Mouse (Mus musculus) neural tube, embryonic 13.5 days (tissue): Measurements from ENCODE around the gene Il10rb. TPM values are rescaled to one million over a fixed set of nuclear protein-coding genes. Genes with fewer than 3 reads are reported as not detected.

Experiments used
- ATAC-seq: fragments of 200-750 bp; cut with Nextera tagmentation; 2 replicates; pipeline ENCODE4 v1.8.0; 2017; ENCODE audit warnings: low read depth, mild to moderate bottlenecking, moderate TSS enrichment, moderate library complexity
- H3K27ac ChIP-seq: fragments of 300-500 bp; sonication (generic); replicated peaks from 2 replicates; pipeline ENCODE4 v1.5.1; 2015; ENCODE audit warnings: moderate library complexity, mild to moderate bottlenecking, inconsistent platforms
- H3K27me3 ChIP-seq: fragments of 300-500 bp; sonication (generic); 2 replicates; pipeline ENCODE4 v1.6.1; 2015; ENCODE audit warnings: mild to moderate bottlenecking, inconsistent platforms
- H3K36me3 ChIP-seq: fragments of 300-500 bp; sonication (generic); 2 replicates; pipeline ENCODE4 v1.6.1; 2015; ENCODE audit warnings: mild to moderate bottlenecking, inconsistent platforms
- H3K4me1 ChIP-seq: fragments of 300-500 bp; sonication (generic); replicated peaks from 2 replicates; pipeline ENCODE4 v1.6.1; 2015; ENCODE audit warnings: inconsistent platforms
- H3K4me2 ChIP-seq: fragments of 300-500 bp; sonication (generic); 2 replicates; pipeline ENCODE4 v1.6.1; 2015; ENCODE audit warnings: inconsistent platforms, mild to moderate bottlenecking, moderate library complexity
- H3K4me3 ChIP-seq: fragments of 300-500 bp; sonication (generic); 2 replicates; pipeline ENCODE4 v1.5.1; 2015; ENCODE audit warnings: mild to moderate bottlenecking, inconsistent platforms
- H3K9ac ChIP-seq: fragments of 300-500 bp; sonication (generic); 2 replicates; pipeline ENCODE4 v1.6.1; 2015; ENCODE audit warnings: moderate library complexity, mild to moderate bottlenecking, inconsistent platforms
- H3K9me3 ChIP-seq: fragments of 300-500 bp; sonication (generic); 2 replicates; pipeline ENCODE4 v1.6.1; 2016; ENCODE audit warnings: inconsistent platforms
- WGBS: fragments of 180-500 bp; shearing (Covaris S2); methylation state at CpG from one replicate; pipeline ENCODE4 v1.1.7; 2015; 5-methylcytosine and 5-hydroxymethylcytosine counted together
- polyA plus RNA-seq: library from polyadenylated mRNA; unstranded; fragments of >200 nt; fragmentation: Nextera tagmentation; extraction: Ambion mirVana; gene quantifications from 2 replicates; pipeline ENCODE4 v1.2.1, GENCODE M21; 2015

Il10rb gene
- polyA plus RNA-seq, 1 experiment from 2014 or later: 11.8 TPM

DNA sequence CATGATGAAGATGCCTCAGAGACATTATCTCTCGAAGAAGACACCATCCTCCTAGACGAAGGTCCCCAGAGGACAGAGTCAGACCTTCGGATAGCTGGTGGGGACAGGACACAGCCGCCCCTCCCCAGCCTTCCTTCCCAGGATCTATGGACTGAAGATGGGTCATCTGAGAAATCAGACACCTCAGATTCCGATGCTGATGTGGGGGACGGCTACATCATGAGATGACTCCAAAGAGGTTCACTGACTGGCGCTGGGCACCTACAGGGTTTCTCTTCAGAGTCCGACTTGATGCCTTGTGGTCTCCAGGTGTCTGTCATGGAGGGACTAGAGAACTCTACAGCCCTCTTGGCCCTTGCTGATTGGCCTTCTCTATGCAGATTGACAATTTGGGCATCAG is 1.8 kb upstream of the Il10rb start:
- Histone ChIP-seq H3K4me1 (peaks cover 16% of the 10 kb centered on the region), H3K9me3 (no peaks in the 10 kb centered on the region), H3K36me3 (peaks cover 9% of the 10 kb centered on the region), H3K27ac (no peak overlapping the region), H3K9ac (no peak overlapping the region), H3K4me3 (no peak overlapping the region), H3K27me3 (0 out of 2 replicates have a peak, but pooled peaks cover 6% of the 10 kb centered on the region), H3K4me2 (no peak overlapping the region)
- WGBS: 91% methylated on average over 8 of the region's 8 CpGs
- ATAC-seq: no peak

DNA sequence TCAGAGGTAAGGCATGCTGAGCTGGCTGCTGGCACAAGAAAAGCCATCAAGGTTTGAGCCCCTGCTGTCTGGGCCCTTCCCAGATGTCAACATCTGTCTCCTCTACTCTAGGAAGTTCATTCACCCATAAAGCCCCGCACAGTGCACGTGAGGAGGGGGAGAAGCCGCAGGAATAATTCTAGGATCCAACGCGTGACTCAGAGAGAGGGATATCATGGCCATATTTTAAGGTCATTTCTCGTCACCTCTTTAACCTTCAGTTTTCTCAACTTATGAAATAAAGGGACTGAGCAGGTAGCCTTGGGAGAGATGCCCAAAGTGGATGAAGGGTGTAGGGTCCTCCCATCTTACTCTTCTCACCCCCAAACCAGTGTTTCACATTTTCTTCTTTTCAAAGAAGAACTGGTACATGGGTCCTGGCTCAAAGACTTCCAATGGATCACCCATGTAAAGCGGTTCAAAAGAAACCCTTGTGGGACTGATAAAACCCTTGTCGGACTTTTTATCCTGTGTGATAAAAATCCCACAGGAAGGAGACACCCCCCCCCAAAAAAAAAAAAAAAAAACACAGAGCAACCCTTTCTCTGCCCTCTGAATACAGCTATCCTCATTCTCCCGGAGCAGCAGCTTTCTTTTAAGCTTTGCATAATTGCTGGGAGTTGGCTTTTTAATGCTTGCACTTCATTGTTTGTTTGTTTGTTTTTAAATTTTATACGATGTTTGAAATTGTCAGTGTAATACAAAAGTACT is 961 bp upstream of the Il10rb start:
- ATAC-seq: no peak
- H3K36me3 ChIP-seq: peaks cover 9% of the 10 kb centered on the region
- H3K27me3 ChIP-seq: 0 out of 2 replicates have a peak, but pooled peaks cover 6% of the 10 kb centered on the region
- no peak overlapping the region for H3K9ac ChIP-seq
- 71% methylated on average over 10 of the region's 10 CpGs for WGBS
- no peak overlapping the region for H3K27ac ChIP-seq
- no peak overlapping the region for H3K4me3 ChIP-seq
- peaks cover 16% of the 10 kb centered on the region for H3K4me1 ChIP-seq
- no peaks in the 10 kb centered on the region for H3K9me3 ChIP-seq
- no peak overlapping the region for H3K4me2 ChIP-seq

DNA sequence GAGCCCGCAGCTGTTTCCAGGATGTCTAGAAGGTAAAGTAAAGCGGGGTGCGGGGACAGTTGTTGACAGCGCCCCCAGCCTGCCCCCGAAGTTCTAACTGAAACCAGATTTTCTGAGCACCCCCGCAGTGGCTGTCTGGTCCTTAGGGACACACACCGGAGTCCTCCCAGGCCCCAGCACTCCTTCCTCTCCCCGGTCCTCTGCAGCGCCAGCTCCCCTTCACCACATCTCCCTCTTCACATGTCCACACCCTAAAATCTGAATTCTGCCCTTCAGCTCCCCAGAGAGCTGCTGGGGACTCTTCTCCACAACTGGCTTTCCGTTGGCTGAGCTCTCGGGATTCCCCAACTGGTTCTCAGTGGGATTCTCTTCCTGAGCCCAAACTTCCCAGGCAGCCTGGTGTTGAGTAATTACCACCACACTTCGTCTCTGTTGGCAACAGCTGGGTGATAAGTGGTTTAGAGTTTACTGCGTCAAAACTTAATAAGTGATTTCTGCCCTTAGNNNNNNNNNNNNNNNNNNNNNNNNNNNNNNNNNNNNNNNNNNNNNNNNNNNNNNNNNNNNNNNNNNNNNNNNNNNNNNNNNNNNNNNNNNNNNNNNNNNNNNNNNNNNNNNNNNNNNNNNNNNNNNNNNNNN is 739 bp downstream of the Il10rb start:
- WGBS: under 1% methylated on average over 13 of the region's 13 CpGs
- peak; percentile 52; the same call in 1 of the 2 replicates for ATAC-seq

GRCm38 (mm10) chr16:91413102-91413844 is 7.3 kb downstream of the Il10rb start:
- no peaks in the 10 kb centered on the region for H3K4me1 ChIP-seq
- no peaks in the 10 kb centered on the region for H3K27me3 ChIP-seq
- no peak for ATAC-seq
- no peak overlapping the region for H3K27ac ChIP-seq
- no peaks in the 10 kb centered on the region for H3K9me3 ChIP-seq
- 0 out of 2 replicates have a peak, but pooled peaks cover 9% of the 10 kb centered on the region for H3K36me3 ChIP-seq
- no peak overlapping the region for H3K4me3 ChIP-seq
- no peak overlapping the region for H3K4me2 ChIP-seq
- H3K9ac ChIP-seq: no peak overlapping the region
- 52% methylated on average over 12 of the region's 12 CpGs for WGBS

More for the DNA sequence above, 739 bp downstream of the Il10rb start:
- Histone ChIP-seq H3K4me1 (peaks cover 16% of the 10 kb centered on the region), H3K9me3 (no peaks in the 10 kb centered on the region), H3K27me3 (0 out of 2 replicates have a peak, but pooled peaks cover 6% of the 10 kb centered on the region), H3K4me2 (peak overlapping the region; percentile 90), H3K27ac (no peak overlapping the region), H3K4me3 (peak overlapping the region; percentile 55), H3K36me3 (peaks cover 9% of the 10 kb centered on the region), H3K9ac (peak overlapping the region; percentile 77)

DNA sequence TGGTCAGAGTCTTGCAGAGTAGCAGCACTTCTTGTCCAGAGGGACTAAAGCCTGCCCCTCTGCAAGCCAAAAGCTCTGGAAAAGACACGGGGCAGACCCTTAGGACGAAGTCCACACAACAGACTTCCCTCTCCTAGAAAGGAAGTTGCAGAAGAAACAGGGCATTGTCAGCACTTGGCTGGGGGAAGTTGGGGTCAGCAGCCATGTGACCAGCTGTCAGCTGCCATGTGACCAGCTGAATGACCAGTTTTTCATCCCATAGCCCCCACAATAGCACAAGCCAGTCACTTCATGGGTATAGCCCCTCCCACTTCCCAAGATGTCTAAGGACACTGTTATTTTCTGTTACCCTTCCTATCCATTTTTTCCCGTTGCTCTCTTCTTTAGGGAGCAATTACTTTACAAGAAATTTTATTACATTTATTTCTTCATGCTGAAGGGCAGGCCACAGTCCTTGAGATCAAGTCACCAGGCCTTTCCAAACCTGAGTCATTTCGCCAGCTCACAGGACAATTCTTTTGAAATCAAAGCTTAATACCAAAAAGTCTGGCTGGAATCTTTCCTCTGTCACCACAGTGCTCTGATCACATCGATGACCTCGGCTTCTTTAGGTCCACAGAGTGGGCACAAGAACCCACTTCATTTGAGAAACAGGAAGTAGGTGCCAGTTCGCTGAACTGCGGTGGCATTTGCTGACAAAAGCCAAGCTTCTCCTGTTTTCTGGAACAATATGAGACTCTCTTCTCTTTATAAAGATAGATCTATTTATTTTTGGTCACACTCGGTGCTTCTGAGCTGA is 9.6 kb downstream of the Il10rb start:
- H3K4me2 ChIP-seq: no peak overlapping the region
- ATAC-seq: no peak
- WGBS: 87% methylated on average over 9 of the region's 9 CpGs
- H3K9me3 ChIP-seq: no peaks in the 10 kb centered on the region
- H3K36me3 ChIP-seq: 0 out of 2 replicates have a peak, but pooled peaks cover 9% of the 10 kb centered on the region
- H3K4me3 ChIP-seq: no peak overlapping the region
- no peak overlapping the region for H3K27ac ChIP-seq
- no peaks in the 10 kb centered on the region for H3K27me3 ChIP-seq
- no peak overlapping the region for H3K9ac ChIP-seq
- H3K4me1 ChIP-seq: no peaks in the 10 kb centered on the region

GRCm38 (mm10) chr16:91416357-91416756 is 10.4 kb downstream of the Il10rb start:
- Histone ChIP-seq H3K27me3 (no peaks in the 10 kb centered on the region), H3K9me3 (no peaks in the 10 kb centered on the region), H3K27ac (no peak overlapping the region), H3K36me3 (0 out of 2 replicates have a peak, but pooled peaks cover 9% of the 10 kb centered on the region), H3K4me1 (no peaks in the 10 kb centered on the region), H3K4me3 (no peak overlapping the region), H3K4me2 (no peak overlapping the region), H3K9ac (no peak overlapping the region)
- WGBS: 96% methylated on average over 6 of the region's 6 CpGs
- ATAC-seq: no peak

GRCm38 (mm10) chr16:91416938-91417337 is 11.0 kb downstream of the Il10rb start:
- Histone ChIP-seq H3K9me3 (no peaks in the 10 kb centered on the region), H3K4me1 (no peaks in the 10 kb centered on the region), H3K27ac (no peak overlapping the region), H3K4me2 (no peak overlapping the region), H3K4me3 (no peak overlapping the region), H3K9ac (no peak overlapping the region), H3K27me3 (no peaks in the 10 kb centered on the region), H3K36me3 (0 out of 2 replicates have a peak, but pooled peaks cover 9% of the 10 kb centered on the region)
- 81% methylated on average over 7 of the region's 7 CpGs for WGBS
- no peak for ATAC-seq

- WGBS: 78% methylated on average over 5 of the region's 5 CpGs
- Histone ChIP-seq H3K27ac (no peak overlapping the region), H3K36me3 (0 out of 2 replicates have a peak, but pooled peaks cover 9% of the 10 kb centered on the region), H3K4me1 (no peaks in the 10 kb centered on the region), H3K4me2 (no peak overlapping the region), H3K9me3 (no peaks in the 10 kb centered on the region), H3K27me3 (no peaks in the 10 kb centered on the region), H3K4me3 (no peak overlapping the region), H3K9ac (no peak overlapping the region)
- ATAC-seq: no peak
Observed at GRCm38 (mm10) chr16:91418531-91418930, 12.6 kb downstream of the Il10rb start.

DNA sequence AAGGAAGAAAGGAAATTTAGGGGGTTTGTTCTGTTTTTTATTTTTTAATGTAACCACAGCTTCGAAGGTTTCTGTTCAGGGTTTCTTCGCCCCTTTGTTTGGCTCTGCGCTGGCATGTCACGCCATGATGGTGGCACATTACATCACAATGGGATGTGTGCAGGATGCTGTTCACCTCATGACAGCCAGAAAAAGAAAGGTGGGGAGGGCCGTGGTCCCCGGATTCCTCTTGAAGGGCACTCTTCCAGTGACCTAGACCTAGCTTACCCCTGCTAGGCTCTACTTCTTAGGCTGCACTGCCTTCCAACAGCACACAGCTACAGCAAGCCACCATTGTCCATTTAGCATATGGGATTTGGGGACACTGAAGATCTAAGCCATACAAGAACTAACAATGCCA is 19.9 kb downstream of the Il10rb start:
- no peak for ATAC-seq

DNA sequence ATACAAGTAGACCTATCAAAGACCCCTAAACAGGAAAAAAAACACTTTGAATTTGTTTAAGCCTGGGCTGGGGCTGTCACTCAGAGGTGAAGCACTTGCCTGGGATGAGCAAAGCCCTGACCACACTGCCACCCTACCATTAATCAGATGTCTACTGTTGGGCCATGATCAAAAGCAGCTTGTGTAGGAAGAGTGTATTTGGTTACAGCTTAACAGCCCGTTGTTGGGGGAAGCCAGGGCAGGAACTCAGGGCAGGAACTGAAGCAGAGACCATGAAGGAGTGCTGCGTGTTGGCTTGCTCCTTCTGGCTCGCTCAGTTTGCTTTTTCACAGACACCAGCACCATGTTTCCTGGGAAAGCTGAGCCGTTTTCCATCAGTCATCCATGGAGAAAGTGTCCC is 20.6 kb downstream of the Il10rb start:
- WGBS: 78% methylated on average over 4 of the region's 4 CpGs
- no peak for ATAC-seq
- Histone ChIP-seq H3K36me3 (peaks cover 5% of the 10 kb centered on the region; the same call in 1 of the 2 replicates), H3K4me1 (no peaks in the 10 kb centered on the region), H3K4me2 (no peak overlapping the region), H3K27ac (no peak overlapping the region), H3K27me3 (no peaks in the 10 kb centered on the region), H3K9ac (no peak overlapping the region), H3K4me3 (no peak overlapping the region), H3K9me3 (no peaks in the 10 kb centered on the region)

More for the DNA sequence above, 19.9 kb downstream of the Il10rb start:
- H3K9me3 ChIP-seq: no peaks in the 10 kb centered on the region
- H3K9ac ChIP-seq: no peak overlapping the region
- no peak overlapping the region for H3K27ac ChIP-seq
- no peak overlapping the region for H3K4me2 ChIP-seq
- H3K27me3 ChIP-seq: no peaks in the 10 kb centered on the region
- H3K36me3 ChIP-seq: peaks cover 5% of the 10 kb centered on the region; the same call in 1 of the 2 replicates
- no peaks in the 10 kb centered on the region for H3K4me1 ChIP-seq
- H3K4me3 ChIP-seq: no peak overlapping the region
- WGBS: 88% methylated on average over 6 of the region's 6 CpGs

GRCm38 (mm10) chr16:91427461-91427860 is 21.5 kb downstream of the Il10rb start:
- peaks cover 5% of the 10 kb centered on the region; the same call in 1 of the 2 replicates for H3K36me3 ChIP-seq

More at GRCm38 (mm10) chr16:91427461-91427860, 21.5 kb downstream of the Il10rb start:
- 75% methylated on average over 5 of the region's 5 CpGs for WGBS
- Histone ChIP-seq H3K9ac (no peak overlapping the region), H3K9me3 (no peaks in the 10 kb centered on the region), H3K4me2 (no peak overlapping the region), H3K4me1 (no peaks in the 10 kb centered on the region), H3K27ac (no peak overlapping the region), H3K4me3 (no peak overlapping the region), H3K27me3 (no peaks in the 10 kb centered on the region)
- no peak for ATAC-seq
